Mouse (Mus musculus): ENCODE data around the gene Lxn. TPM values are rescaled to one million over a fixed set of nuclear protein-coding genes. Genes with fewer than 3 reads are reported as not detected.

The Lxn gene
- polyA plus RNA-seq (2017; shearing (Covaris generic)) = 43.7 TPM

DNA sequence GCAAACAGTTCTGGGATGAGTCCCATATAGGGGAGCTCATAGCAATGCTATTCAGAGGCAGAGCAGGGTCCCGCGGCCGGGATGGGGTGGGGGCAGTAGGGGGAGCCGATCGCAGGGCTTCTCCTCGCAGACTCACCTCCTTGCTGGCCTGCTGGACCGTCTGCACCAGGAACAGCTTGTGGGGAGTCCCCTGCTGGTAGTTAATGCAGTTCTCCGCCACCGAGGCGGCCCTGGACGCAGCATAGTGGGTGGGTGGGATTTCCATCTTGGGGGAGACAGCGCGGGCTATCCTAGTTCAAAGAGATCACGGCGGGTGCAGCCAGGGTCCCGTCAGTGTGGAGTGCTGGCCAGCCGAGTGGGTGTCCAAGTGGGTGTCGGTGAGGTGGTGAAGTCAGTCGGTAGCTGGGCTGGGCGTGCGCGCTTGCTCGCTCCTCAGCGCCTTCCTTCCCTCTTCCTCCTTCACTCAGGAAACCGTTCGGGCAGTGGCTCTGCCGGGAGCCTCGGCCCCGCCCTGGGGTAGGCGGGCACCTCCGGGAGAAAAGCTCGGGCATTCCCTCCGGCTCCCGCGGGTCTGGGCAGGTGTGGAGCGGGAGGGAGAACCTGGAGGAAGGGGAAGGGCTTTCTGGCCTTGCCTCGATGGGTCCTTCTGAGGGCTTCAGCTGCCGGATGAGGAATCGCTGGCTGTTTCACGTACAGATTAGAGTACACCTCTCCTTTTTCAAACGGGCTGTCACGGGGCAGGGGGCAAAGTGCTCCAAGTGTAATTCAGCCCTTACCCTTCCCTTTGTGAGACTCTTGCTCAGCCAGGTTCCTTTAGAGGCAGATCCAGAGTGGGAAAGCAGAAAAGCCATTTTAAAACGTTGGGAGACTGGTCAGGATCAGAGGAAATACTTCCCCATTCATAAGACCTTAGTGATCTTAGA lies at the start of gene Lxn:
TSS of gene Lxn (minus strand) at position 477 of the 923 bp plus-strand sequence.

DNA sequence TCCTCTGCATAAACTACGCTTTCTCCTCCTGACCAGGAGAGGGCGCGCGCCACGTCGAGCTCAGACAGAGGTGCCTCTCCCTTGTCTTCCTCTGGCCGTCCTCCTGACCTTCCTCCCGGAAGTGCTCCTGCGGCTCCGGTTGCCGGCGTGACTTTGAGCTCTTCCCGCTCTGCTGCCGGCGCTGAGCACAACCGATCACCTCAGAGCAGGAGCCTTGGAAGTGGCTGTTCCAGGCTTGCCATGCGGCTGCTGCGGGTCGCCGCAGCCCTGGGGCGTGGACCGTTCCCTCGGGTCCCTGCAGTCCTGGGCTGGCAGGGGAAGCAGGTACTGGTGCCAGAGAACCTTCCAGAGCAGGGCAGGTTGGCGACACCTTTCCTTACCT lies 33.7 kb downstream of the Lxn start, which contains the start of gene Gfm1:
TSS of gene Gfm1 (plus strand) at position 98 of the 382 bp plus-strand sequence.

Other genes with a start within 250 kb of the Lxn start
- gene Mlf1, start 89.8 kb downstream of the Lxn start, polyA plus RNA-seq (2017; shearing (Covaris generic)) = 0.32 TPM
- not detected for gene Gm17402, start 88.8 kb downstream of the Lxn start, polyA plus RNA-seq (2017; shearing (Covaris generic))
- gene Gfm1, start 33.8 kb downstream of the Lxn start, polyA plus RNA-seq (2017; shearing (Covaris generic)) = 45.4 TPM
- not detected for gene Rarres1, start 51.6 kb upstream of the Lxn start, polyA plus RNA-seq (2017; shearing (Covaris generic))
- gene Mfsd1, start 118.8 kb upstream of the Lxn start, polyA plus RNA-seq (2017; shearing (Covaris generic)) = 66.1 TPM

Measured in CD4-positive, CD25-positive, alpha-beta regulatory T cell (primary cell).